Mouse (Mus musculus) embryonic fibroblast, embryonic 13.5 days (primary cell): ENCODE measurements around the gene Ddi1.

Source experiments
- CTCF ChIP-seq: IDR thresholded peaks from 2 replicates; pipeline ENCODE4 v1.5.1; 2011; ENCODE audit warnings: mild to moderate bottlenecking, control low read depth, low read length, moderate library complexity, borderline replicate concordance; ENCODE audit not compliant: insufficient read depth
- POLR2A ChIP-seq: IDR thresholded peaks from 2 replicates; pipeline ENCODE4 v1.6.1; 2011; ENCODE audit warnings: low read depth, mild to moderate bottlenecking, control low read depth, low read length, moderate library complexity

GRCm38 (mm10) chr9:6277526-6277925 is 7.9 kb upstream of the Ddi1 start:
- TF ChIP-seq CTCF (no peak), POLR2A (no peak)
